Mouse (Mus musculus): Measurements from ENCODE around the gene Adarb1. TPM values are rescaled to one million over a fixed set of nuclear protein-coding genes. Genes with fewer than 3 reads are reported as not detected.

The Adarb1 gene
- polyA plus RNA-seq, 1 experiment, result 10.1 TPM

DNA sequence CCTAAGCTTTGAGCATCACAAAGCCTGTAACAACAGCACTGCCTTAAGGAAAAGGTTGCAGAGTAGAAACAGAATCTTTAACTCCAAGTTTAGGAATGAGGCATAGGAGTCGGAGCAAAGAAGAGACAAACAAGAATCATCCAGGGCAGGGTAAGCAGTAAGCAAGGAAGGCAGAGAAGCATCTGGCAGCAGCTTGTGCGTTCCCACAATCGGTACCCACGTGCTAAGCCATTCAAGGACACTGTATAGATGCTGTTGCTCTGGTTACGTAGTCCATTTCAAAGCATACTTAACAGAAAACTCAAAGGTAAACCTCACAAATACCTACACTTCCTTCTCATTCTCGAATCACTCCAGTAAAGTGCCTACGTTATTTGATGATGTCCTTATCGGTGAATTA is 35.0 kb downstream of the Adarb1 start:
- DNase-seq (ENCODE audit: low spot score), result no peak

GRCm38 (mm10) chr10:77381191-77381590 is 36.9 kb downstream of the Adarb1 start:
- no peak for DNase-seq (ENCODE audit: low spot score)

DNA sequence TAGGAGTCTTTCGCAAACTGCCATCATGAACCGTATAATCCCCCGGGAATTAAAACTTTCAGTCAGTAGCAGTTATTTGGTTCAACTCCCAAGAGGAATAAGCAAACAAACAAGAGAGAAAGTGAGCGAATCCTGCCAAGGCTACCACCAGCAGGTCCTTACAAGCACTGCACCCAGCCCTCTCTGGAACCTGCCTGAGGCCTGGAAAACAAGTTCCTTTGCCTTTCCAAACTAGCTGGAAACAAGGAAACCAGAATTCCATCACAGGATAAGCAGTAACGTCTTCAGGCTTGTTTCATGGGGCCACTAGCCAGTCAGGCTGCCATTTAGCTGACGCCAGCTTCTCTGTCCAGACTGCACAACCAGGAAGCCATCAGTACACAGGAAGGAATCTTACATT is 37.4 kb downstream of the Adarb1 start:
- no peak for DNase-seq (ENCODE audit: low spot score)

GRCm38 (mm10) chr10:77379199-77379598 is 38.9 kb downstream of the Adarb1 start:
- no peak for DNase-seq (ENCODE audit: low spot score)

GRCm38 (mm10) chr10:77376056-77376455 is 42.0 kb downstream of the Adarb1 start:
- DNase-seq (ENCODE audit: low spot score), result no peak

DNA sequence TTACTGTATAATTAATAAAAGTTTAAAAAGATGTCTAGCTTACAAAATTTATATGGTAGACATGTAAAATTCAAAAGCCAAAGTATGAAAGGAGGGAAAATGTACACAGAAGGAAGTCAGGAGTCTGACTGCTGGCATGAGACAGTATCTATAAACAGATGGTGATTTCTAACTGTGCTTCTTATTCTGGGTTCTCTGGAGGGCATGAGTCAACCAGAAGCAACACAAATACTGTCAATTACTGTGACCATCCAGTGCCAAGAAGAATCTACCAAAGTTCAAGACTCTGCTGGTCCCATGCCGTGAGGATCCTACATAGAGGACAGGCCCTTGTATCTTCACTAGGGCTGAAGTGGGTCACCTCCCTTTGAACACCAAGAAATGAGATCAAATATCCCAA is 43.1 kb downstream of the Adarb1 start:
- DNase-seq (ENCODE audit: low spot score), result no peak

DNA sequence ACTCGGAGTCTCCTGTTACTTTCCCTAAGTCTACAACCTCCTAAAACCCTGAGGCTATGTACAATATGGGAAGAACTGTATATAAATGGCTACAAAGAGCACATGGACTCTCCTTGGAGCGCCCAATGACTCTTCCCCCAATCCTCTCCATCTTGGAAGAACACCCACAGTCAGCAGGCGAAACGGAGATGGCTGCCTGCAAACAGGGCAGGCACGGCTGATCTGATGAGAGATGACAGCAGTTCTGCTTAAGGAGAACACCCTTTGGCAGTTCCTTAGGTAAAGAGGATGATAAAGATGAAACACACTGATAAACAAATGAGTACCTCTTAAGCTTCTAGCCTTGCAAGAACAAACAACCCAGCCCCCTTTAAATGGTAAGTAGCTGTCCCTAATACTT is 43.7 kb downstream of the Adarb1 start:
- no peak for DNase-seq (ENCODE audit: low spot score)

DNA sequence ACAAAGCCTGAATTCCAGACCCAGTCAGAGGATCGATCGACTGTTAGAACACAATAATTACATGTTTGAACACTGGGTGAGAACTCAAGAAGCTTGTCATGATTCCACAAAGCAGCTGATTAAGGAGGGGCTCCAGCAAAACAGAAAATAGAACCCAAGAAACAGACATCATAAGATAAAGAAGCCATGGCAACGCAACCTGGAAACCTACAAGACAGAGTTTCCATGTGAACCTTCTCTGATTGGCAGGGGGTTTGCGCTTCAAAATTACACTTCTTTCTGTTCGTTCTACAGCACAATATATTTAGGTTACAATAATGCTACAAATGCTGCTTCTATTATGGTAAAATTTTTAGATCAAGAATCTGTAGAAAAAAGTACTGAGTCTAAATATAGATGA is 47.9 kb downstream of the Adarb1 start:
- no peak for DNase-seq (ENCODE audit: low spot score)

DNA sequence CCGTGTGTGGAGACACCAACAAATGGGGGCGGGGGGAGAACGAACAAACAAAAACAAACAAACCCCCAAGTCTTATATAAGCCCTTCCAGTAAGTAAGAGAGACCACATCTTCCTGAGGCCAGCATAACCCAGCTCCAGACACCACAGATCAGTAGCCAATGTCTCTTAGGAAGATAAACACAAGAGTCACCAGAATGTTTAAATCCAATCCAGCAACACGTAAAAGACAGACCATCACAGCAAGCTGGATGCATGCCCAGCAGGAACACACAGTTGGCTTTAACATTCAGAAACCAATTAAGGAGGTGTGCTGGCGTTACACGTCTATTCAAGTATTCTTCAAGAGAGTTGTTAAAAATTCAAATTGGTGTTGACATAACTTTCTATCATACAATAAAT is 50.1 kb downstream of the Adarb1 start:
- DNase-seq (ENCODE audit: low spot score), result no peak

DNA sequence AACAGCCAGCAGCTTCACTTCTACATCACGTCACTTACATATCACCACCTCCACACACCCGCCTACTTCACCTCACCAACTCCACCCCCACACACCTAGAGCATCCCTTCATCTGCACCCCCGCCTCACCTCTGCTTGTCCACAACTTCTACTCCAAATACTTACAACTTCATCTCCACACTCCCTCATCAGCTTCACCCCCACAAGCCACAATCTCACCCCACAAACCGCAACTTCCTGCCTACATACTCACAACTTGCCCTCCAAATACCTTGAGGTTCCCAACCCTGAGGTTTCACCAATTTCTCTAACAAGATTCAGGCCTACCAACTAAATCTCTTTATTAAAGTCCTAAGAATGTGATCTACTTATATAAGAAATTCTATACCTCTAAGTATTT is 51.1 kb downstream of the Adarb1 start:
- DNase-seq (ENCODE audit: low spot score), result no peak

GRCm38 (mm10) chr10:77365212-77365611 is 52.9 kb downstream of the Adarb1 start:
- no peak for DNase-seq (ENCODE audit: low spot score)

DNA sequence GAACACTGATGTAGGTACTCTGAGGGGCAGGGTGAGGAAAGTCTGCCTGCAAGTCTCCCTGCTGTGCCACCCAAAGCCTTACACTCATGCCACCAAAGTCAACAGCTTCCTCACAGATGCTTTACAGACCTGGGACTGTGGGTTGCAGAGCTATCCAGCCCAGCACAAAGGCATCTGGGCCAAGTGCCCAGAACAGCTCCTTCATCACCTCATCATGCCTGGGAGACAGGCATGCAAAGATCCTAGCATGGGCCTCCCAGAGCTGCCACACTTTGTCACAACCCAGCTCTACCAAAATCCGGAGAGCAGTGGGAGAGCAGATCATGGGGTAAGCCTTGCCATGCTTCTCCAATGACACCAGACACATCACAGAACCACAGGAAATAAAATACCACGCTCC is 57.6 kb downstream of the Adarb1 start:
- DNase-seq (ENCODE audit: low spot score), result no peak

DNA sequence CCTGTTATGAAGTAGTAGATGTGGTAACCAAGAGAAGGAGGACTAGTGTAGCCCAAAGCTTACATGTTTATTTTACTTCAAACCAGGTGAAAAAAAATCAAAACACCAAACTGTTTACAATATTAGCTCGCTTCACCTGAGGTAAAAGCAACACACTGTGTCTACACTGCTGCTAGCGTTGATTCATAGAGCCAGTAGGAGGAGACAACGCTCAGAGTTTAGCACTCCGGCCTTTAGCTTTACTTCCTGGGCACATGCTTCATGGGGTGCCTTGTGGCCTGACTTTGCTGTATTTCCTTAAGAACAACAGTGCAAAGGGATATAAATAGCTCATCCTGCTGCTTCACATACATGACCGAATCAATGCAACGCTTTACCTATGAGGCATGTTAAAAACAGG is 60.1 kb downstream of the Adarb1 start:
- DNase-seq (ENCODE audit: low spot score), result no peak

- peak; percentile 47 for DNase-seq (ENCODE audit: low spot score)
These were observed 64.9 kb downstream of the Adarb1 start for GRCm38 (mm10) chr10:77353031-77353745.

- DNase-seq (ENCODE audit: low spot score), result no peak
These were observed 75.2 kb downstream of the Adarb1 start for GRCm38 (mm10) chr10:77342842-77343241.

GRCm38 (mm10) chr10:77341711-77342110 is 76.4 kb downstream of the Adarb1 start:
- DNase-seq (ENCODE audit: low spot score), result no peak

DNA sequence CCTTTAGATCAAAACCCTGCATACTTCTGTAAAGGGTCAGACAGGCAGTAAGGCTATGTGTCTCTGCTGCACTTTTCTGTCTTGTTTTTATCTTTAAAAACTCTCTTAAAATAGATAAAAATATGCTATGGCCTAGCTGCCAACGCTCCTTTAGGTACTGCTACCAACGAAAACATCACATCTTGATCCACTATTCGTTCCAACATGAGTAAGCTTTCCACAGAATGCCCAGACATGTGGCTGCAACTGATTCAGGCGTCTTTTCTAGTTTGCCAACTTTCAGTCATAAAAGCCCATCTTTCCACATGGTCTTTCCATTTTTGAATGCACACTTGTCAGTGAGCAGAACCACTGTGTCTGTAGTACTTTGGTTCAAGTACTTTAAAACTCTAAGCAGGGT is 77.0 kb downstream of the Adarb1 start:
- no peak for DNase-seq (ENCODE audit: low spot score)

DNA sequence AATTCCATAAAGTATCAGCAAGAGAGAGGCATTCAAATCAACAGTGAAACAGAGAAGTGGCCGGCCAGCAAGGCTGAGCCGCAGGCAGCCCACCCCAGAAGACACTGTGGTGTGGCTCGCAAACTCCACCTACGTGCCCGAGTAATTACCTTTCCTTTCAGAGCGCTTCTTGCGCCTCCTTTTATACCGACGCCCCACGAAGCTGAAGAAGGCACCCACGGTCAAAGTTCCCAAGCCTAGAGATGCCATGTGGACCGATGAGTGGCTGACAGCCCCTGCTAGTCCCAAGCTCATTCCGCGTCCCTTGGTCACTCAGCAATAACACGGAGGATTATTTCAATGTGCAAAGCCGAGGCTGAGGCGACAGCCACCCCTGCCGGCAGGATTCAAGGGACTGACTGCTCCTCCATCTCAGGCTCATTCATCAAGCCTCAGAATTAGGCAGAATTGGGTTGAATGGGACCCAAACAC is 78.2 kb downstream of the Adarb1 start:
- DNase-seq (ENCODE audit: low spot score), result no peak

GRCm38 (mm10) chr10:77333518-77333917 is 84.6 kb downstream of the Adarb1 start:
- no peak for DNase-seq (ENCODE audit: low spot score)

GRCm38 (mm10) chr10:77329446-77330094 is 88.5 kb downstream of the Adarb1 start:
- no peak for DNase-seq (ENCODE audit: low spot score)

GRCm38 (mm10) chr10:77324716-77325115 is 93.4 kb downstream of the Adarb1 start:
- no peak for DNase-seq (ENCODE audit: low spot score)

- no peak for DNase-seq (ENCODE audit: low spot score)
These were observed 96.5 kb downstream of the Adarb1 start for GRCm38 (mm10) chr10:77321611-77322010.

- no peak for DNase-seq (ENCODE audit: low spot score)
These were observed 97.1 kb downstream of the Adarb1 start for GRCm38 (mm10) chr10:77321001-77321400.

- no peak for DNase-seq (ENCODE audit: low spot score)
These were observed 102.4 kb downstream of the Adarb1 start for GRCm38 (mm10) chr10:77315682-77316081.
